Mouse (Mus musculus) heart, adult 2 months (tissue): ENCODE measurements around the gene Slc7a6.

Experiments
- CTCF ChIP-seq: fragments of 200-600 bp; IDR thresholded peaks from 2 replicates; pipeline ENCODE4 v1.8.1; 2022; ENCODE audit warnings: antibody characterized with exemption, mild to moderate bottlenecking, moderate library complexity
- EP300 ChIP-seq: fragments of 200-500 bp; IDR thresholded peaks from 2 replicates; pipeline ENCODE4 v1.6.1; 2011; ENCODE audit warnings: low read depth, low read length, control low read depth; ENCODE audit not compliant: insufficient read depth
- POLR2A ChIP-seq: fragments of 200-500 bp; IDR thresholded peaks from 2 replicates; pipeline ENCODE4 v1.6.1; 2011; ENCODE audit warnings: mild to moderate bottlenecking, low read depth, low read length, control low read depth; ENCODE audit not compliant: insufficient read depth

GRCm38 (mm10) chr8:106231536-106231935 lies 62.9 kb downstream of the Slc7a6 start:
- no peak for TF ChIP-seq CTCF
- no peak for TF ChIP-seq EP300
- TF ChIP-seq POLR2A, result no peak
